Mouse (Mus musculus) stomach, postnatal 0 days (tissue): ENCODE measurements around the gene Rnpc3.

Experiments
- CTCF ChIP-seq: IDR thresholded peaks from 2 replicates; pipeline ENCODE4 v1.5.1; 2016; ENCODE audit warnings: antibody characterized with exemption, low read depth, mild to moderate bottlenecking, moderate library complexity
- EP300 ChIP-seq: optimal IDR thresholded peaks from 2 replicates; pipeline ENCODE3; 2016; ENCODE audit warnings: antibody characterized with exemption

GRCm38 (mm10) chr3:113631611-113632010 lies 1.7 kb upstream of the Rnpc3 start:
- TF ChIP-seq EP300, result no peak
- no peak for TF ChIP-seq CTCF
